Mouse (Mus musculus) lung, postnatal 36 days (tissue): Measurements from ENCODE around the gene Kdm5b.

Experiments
- DNase-seq: peaks from one replicate; pipeline ENCODE4 v3.0.0; 2022; ENCODE audit warnings: mixed read lengths

Kdm5b gene

DNA sequence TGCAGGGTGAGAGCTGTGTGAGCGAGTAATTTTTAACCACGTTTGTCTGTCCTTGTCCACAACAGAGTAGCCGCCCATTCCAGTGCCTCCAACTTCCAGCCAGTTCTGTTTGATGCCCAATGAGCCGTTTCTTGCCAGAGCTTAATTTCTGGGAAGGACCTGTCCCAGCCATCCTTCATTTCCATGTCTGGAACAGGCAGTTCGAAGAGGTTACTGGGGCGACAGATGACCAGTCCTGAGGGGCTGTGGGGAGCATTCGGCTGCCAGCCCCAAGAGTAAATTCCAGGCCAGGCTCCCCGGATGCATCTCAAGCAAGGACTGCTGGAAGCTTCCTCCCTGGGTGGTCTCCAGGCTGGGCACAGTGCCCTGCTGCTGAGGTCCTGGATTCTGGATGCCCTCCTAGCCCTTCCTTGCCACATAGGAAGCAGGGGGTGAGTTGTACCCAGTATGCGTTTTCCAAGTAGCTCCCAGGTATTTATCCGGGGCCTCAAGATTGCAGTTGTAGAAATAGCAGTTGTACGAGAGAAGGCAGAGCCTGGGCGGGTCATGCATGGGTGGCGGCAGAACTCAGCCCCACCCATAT is 91.4 kb downstream of the Kdm5b start:
- DNase-seq, result no peak

DNA sequence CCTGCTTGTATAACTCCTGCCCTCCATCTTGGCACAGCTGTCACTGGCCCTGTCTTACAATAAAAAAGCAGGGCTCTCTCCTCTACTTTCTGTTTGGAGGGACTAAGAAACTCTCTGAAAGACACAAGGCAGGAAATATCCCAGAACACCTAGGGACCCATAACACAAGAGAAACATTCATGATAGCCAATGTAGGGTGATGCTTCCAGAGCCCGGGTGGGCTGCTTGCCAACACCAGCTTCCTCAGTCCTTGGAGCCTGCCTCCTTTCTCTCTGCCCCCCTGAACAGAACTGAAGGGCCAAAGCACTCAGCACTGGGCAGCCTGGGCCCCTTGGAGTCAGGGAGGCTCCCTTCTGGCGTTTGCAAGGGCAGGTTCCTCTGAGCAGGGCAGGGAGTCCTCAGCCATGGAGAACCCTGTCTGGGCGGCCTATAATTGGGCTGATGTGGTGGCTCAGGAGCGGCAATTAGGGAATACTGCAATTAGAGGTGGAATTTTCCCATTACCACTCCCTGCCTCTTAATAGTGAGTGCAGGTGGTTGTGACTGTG is 92.0 kb downstream of the Kdm5b start:
- peak; percentile 70 for DNase-seq

DNA sequence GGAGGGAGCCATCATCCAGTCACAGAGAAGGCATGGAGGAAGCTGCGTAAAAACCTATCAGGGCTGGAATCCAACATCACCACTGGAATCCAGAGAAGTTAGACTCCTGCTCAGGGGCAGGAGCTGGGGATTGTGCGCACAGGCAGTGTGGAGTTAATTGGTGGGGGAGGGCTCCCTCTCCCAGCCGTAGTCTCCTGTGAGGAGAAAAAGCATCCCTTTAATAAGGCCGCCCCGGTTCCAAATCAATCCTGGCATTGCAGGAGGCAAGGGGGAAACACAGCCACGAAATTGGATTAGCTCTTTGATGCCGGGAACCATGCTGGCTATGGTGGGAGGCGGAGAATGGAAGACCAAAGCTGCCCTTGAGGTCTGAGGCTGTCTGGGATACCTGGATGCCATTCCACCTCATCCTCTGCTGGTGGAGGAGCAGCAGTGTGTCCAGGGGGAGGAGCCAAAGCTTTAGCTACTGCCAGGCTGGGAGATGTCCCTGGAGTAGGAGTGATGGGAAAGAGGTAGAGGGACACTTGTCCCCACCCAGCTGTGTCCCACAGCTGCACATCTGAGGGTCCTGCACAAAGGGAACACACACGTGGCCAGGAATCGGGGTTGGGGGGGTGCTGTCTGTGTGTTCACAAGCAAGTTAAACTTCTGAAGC is 93.8 kb downstream of the Kdm5b start:
- no peak for DNase-seq

DNA sequence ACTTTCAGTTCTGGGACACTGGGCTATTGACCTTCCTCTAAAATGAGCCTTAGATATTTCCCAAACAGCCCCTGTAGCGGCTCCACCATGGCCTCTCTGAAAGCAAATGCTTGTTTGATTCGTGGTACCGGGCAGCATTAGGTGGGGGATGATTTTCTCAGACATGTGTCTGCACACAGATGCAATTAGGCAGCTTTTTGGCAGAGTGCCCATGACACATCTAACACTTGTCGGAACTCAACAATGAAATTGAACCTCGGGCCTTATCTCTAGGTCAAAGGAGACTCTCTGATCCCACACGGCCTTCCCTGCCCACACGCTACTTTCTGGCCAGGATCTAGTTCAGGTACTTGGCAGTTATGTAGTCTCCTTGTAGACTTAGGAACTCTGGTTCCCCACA is 98.9 kb downstream of the Kdm5b start:
- no peak for DNase-seq

DNA sequence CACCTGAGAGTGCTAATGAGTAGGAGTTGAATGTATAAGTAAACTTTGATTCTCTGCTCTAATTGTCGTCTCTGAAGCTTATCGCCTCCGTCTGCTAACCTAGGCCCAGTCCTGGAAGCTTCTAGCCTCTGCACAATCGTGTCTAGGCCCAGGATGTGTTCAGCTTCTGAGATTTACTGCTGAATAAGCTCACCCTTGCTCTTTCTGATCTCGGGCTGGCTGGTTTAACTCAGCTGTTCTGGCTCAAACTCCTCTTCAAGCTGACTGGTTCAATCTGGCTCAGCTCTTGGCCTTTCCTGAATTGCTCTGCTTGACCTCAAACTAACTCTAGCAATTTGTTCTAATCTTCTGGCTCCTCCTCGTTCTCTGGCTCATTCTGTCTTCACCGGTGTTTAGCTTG is 100.2 kb downstream of the Kdm5b start:
- DNase-seq, result no peak

DNA sequence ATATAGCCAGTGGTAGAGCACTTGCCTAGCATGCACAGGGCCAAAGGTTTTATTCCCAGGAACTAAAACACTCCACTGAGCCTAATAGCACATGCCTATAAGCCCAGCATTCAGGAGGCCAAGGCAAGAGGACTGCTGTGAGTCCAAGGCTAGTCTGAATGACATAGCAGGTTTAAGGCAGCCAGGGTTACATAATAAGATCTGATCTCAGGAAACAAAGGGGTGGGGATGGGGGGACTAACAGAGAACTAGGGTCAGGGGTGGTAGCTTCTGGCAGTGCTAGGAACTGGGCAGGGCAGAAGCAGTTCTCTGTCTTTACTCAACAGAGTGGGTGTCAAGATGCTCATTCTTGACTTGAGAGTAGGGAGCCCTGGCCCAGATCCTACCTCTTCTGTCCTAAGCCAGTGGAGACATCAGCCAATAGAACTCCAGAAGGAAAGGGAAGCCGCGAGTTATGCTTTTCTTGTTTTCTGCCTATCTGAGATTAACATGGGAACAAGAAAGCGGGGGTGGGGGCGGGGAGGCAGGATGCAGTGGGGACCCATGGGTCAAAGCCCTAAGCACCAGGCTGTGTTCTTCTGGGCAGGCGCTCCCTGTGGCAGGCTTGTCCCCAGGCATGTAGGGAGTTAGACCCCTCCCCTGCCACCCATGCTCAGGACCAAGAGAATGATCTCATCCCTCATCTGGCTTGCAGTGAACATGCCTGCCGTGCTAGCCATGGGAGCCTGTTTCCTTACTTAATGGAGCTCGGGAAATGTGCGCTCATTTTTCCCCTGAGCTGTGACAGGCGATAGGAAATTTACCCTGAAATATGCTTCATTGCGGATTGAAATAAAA is 111.5 kb downstream of the Kdm5b start:
- peak; percentile 0 for DNase-seq

DNA sequence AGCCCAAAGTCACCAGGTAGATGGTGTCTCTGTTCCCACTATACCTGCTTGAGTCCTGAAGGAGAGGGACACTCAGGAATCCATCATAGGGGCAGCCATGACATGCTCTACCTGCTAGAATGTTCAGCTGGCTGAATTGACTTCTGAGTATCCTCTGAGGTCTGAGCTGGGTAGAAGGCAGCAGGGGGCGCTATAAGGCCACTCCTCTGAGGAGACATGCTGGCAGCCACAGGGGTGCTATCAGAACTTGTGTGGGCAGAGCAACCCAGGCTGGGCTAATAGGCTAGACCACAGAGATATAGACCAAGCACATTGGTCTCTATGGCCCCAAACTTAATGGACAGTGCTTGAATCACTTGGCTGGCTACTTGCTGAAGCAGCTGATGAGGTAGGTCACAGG is 114.3 kb downstream of the Kdm5b start:
- DNase-seq, result peak; percentile 38

DNA sequence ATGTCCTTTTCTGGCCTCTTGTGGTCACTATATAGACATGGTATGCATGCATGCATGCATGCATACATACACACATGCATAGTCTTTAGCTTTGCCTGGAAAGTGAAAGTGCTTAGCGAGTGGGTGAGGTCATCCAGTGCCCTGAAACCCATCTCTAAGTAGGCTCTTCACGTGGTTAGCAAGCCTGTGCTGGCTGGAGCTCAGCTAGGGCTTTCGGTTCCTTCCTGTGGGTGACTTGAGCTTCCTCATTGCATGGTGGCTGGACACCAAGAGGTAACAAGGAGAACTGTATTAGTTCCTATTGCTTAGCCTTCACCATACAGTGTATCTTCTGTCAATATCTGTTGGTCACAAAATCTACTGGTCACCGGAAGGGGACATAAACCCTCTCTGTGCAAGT is 119.5 kb downstream of the Kdm5b start:
- peak; percentile 64 for DNase-seq

DNA sequence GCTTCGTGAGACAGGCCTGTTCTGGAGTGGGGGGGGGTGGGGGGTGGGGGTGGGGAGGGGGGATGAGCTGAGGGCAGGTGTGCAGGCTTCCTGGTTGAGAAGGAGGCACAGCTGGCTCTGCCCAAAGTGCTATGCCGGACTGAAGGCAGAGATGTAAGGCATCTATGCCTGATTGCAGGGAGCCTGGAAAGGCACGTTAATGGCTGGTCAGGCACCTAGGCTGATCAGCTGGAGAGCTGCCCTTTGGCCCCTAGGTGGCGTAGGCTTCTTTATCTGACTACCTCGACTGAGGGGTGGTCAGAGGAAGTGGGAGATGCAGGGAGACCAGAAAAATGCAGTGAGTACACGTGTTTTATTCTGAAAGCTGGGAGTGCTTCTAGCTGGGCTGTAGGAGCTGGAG is 120.6 kb downstream of the Kdm5b start:
- DNase-seq, result no peak

DNA sequence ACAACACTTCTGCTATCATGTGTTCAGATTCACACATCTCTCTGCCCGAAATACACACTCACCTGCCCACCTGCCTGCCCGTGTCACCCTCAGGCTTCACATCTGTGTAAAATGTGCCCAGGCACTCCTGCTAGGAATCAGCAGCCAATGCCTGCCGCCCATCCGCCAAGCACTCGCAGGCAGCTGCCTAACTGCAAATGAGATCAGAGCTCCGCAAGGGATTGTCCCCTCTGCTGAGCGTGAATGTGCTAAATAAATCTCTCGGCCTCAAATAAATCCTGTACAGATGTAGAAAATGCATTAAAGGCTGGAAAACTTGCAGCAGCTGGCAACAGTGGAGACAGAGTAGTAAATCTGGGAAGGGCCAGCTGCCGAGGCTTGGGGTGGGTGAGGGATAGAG is 122.5 kb downstream of the Kdm5b start:
- DNase-seq, result no peak
